Mouse (Mus musculus) left cerebral cortex, adult 9 months (tissue): ENCODE results near the gene Rnf227.

Source experiments
- DNase-seq, 2 experiments: peaks; one replicate each; pipeline ENCODE4 v3.0.0; 2022; ENCODE audit warnings: low spot score in 2 of 2

Rnf227 gene

DNA sequence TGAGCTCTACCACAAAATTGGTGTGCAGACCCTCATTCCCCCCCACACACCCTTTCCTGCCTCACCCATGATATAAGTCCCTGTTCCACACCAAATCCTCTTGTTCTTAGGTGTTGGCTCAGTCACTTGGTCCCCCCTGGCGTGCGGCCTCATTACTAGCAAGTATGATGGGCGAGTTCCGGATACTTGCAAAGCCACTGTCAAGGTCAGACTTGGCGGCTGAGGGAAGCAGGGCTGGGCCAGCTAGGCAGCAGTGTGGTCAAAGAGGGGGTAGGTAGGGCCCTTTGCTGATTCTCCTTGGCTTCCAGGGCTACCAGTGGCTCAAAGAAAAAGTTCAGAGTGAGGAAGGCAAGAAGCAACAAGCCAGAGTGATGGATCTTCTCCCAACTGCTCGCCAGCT lies 9.1 kb upstream of the Rnf227 start:
- DNase-seq = no peak

DNA sequence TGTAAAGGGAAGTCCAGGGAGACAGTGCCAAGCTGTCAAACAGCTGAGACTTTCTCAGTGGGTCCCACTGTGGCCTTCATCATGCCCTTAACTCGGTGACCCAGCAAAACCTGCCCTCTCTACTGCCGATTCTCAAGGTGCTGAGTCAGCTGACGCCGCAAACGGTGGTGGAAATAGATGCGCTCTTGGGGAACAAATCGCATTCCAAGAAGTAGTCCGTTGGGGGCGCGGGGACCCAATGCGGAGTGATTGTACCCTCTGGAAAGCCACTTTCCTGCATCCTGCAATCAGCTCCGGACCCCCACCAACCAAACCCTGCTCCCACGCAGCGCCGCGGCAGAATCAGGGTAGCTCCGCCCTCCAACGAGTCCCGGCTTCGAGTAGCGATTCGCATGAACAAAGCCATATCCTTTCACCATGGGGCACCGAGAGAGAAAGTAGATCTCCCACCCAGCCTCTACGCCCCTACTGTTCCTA lies 8.3 kb upstream of the Rnf227 start:
- DNase-seq = peak in 1 of 2 experiments; percentile 82

DNA sequence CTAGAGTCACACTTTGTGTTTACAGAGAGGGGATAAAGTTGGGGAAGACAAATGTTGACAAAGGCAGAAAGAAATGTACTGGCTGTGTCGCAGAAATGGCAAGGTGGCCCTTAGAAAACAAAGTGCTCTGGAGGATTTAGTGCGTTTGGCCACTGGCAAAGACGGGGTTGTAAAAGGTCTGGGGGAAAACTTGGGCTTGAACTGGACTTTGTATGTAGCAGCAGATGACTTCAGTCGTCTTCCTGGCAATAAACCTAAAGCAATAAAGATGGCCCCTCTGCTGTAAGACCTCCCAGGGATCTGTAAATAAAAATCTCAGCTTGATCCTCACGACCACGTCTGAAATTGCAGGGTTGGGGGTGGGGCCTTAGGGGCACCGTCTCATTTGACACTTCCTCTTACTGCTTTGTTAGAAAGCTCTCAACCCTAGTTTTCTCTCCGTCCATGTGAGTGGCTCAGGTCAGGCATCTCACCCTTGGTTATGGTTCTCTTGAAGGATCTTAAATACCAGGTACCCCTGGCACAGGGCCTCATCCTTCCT lies 7.5 kb upstream of the Rnf227 start:
- no peak for DNase-seq

DNA sequence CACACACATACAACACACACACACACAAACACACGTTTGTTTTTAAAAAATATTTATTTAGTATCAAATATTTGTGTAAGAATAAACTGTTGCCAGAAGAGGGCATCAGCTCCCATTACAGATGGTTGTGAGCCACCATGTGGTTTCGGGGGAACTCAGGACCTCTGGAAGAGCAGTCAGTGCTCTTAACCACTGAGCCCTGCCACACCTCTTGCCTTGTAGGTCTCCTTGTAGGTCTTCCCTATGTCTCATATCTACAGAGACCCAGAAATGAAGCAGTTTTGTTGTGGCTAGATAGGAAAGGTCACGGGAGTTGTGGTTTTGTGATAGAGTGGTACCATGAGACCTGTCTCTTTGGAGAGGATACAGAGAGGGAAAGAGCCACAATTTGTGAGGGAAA lies 6.3 kb upstream of the Rnf227 start:
- no peak for DNase-seq

DNA sequence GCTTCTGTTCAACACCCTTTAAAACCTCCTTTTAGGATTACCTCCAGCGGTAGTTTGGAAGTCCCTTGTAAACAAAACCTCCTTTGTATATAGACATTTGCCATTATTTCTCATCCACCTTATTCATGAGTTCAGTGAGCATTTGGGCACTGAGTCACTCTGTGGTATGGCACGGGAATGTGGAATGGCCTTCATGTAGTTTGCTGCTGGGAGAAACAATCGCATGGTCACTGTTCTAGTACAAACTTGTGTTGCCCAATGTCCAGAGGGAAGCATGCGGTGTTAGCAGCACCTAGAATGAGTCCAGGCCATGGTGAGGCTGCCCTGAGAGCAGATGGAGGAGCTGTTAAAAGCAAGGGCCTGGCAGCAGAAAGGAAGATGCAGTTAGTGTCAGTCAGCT lies 5.5 kb upstream of the Rnf227 start:
- no peak for DNase-seq

DNA sequence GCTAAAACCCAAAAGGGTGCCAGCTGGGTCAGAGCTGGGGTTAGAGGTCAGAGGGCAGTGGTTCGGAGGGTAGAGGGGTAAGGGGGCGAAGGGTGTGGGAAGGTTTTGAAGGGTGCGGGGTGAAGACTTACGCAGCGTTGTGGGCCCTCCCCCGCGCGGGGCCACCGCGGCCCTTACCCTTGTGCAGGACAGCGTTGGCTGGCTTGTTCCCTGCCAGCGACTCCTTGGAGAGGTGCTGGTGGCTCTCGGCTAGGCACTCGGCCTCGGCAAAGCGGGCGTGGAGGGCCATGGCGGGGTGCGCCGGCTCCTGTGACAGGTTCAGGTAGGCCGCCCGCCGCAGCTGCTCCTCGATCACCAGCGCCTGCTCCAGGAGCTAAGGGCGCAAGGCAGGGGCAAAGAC lies 6.2 kb downstream of the Rnf227 start:
- no peak for DNase-seq

DNA sequence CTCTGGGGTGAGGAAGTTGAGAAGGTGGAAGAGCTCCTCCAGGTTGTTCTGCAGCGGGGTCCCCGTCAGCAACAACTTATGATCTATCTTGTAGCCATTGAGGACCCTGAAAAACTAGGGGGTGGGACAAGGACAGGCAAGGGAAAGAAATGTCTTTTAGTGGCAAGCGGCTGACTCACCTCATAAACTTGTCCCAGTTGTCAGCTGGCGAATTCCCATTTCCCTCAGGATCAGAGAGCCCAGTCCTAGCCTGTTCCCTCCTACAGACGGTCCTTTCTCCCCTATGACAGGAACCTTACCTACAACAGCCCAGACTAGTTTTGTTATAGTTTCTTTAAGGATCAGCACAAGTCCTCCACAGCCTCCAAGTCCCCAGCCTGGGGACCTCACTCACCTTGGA lies 16.3 kb downstream of the Rnf227 start:
- no peak for DNase-seq

DNA sequence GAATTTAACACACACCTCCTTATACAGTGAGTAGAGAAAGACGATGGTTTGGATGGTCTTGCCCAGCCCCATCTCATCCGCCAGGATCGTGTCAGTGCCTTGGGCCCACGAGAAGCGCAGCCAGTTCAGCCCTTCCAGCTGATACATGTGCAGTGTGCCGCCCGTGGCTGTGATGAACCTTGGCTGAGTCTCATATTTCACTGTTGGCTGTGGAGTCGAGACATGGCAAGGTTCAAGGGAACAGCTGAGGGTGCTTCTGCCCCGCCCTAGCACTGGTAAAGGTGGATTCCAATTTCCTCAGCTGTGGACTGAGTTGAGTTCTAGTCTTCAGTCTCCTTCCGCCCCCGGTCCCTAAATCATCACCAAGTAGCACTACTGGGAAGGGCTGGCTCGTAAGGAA lies 17.4 kb downstream of the Rnf227 start:
- DNase-seq = no peak

DNA sequence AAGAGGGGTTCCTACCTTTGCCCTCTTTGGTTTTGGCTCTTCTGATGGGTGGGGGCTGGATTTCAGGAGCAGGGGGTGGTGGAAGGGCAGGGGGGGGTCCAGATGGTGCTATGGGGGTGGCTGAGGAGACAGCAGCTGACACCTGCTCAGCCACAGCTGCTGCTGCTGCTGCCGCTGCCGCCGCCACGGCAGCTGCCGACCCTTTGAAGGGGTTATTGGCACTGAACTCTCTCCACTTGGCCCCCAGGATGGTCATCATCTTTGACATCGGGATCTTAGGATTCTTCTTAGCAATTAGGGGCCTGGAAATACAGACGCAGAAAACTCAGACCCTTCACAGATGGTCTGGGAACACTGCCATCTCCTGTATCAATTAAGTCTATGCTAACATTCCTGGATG lies 21.8 kb downstream of the Rnf227 start:
- DNase-seq = no peak

DNA sequence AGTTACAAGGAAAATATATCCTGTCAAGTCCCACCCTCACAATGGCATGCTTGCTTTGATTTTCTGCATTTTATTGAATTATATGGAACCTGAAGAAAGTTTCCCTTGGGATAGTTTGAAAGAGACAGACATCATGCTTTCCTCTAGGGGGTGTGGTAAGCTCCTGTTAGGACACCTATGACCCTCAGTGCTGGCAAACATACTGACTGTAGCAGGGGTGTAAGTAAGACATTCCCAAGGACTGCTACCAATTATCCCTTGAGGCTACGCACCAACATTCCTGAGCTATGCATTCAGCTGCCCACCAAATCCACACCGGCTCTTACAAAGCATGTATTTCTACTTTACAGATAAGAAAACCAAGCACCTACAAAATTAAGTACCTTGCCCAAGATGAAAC lies 22.2 kb downstream of the Rnf227 start:
- no peak for DNase-seq

DNA sequence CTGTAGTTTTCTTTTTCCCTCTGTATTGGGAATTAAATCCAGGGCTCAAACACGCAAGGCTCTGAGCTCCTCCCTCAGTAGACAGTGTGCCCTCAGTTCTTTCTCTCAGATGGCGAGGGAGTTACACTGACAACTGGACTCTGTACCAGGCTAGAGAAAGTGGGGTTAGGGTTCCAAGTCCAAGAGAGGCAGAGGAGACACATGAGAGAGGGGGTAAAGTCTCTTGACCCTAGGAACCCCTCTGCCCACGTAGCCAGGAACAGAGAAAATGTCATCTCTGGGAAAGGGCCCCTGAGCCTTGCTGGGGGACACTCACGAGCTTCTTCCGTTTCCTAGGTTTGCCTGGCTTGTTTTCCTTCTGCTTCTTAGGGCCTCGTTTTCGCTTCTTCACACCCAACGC lies 24.1 kb downstream of the Rnf227 start:
- no peak for DNase-seq

DNA sequence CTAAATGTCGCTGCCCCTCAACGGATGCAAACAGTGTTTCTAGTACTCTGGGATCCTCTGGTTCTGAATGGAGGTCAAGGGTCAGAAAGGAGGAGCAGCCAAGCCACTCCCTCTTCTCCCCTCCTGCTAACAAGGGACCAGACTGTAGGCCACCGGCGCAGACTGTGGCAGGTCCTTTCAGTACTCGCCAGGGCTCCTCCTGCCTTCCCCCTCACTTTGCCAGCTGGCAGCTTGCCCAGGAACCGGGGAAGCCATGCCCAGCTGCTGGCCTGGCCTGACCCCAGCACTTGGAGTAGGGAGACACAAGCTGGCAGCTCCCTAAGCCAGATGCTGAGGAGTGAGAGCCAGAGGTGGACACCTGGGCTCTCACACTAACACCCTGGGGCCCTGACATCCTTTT lies 24.6 kb downstream of the Rnf227 start:
- peak; percentile 81 to 92 for DNase-seq

DNA sequence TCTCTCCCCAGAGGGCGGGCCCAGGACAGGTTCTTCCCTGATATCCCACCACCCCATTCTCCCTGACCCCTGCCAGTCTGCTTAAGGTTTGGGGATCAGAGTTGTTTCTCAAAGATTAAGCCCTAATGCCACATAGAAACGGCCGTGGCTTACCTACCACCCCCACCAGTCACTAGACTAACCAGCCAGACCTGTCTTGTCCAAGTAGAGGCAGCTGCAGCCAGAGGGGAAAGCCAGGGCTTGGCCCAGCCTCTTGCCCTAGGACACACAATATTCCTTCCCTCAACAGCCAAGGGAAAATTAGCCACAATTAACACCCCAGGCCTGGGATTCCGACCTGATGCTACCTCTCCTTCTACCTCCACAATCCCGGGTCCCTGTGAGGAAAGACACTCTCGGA lies 25.5 kb downstream of the Rnf227 start:
- DNase-seq = peak in 1 of 2 experiments; percentile 14

DNA sequence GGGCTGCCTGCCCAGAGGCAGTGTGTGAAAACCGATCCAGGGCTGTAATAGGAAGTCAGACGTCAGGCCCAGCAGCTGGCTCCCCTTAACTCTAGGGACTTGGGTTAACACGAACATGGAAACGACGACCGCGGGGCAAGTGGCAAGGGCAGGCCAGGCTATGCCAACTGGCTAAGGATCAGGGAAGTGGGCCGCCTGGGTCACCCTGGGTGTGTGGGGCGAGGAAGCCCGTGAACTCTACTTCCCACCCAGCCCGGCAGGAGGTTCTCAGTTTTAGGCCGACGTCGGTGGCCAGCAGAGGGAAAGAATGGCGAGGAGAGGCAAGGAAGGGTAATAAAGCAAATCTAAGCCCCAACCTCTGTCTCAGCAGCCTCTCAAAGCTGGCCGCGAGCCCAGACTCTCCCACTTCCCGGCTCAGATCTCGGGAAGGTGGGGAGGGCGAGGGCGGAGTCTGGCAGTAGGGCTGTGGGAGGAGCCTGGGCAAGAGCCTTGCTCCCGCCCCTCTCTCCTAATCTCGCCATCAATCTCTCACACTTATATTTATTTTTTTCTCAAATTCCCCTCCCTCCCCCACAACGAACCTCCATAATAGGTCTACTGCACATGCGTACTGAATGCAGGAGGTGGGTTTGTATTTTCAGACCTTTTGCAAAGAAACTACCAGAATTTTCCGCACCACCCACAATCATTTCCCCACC lies 26.0 kb downstream of the Rnf227 start:
- DNase-seq = peak; percentile 91 to 94

DNA sequence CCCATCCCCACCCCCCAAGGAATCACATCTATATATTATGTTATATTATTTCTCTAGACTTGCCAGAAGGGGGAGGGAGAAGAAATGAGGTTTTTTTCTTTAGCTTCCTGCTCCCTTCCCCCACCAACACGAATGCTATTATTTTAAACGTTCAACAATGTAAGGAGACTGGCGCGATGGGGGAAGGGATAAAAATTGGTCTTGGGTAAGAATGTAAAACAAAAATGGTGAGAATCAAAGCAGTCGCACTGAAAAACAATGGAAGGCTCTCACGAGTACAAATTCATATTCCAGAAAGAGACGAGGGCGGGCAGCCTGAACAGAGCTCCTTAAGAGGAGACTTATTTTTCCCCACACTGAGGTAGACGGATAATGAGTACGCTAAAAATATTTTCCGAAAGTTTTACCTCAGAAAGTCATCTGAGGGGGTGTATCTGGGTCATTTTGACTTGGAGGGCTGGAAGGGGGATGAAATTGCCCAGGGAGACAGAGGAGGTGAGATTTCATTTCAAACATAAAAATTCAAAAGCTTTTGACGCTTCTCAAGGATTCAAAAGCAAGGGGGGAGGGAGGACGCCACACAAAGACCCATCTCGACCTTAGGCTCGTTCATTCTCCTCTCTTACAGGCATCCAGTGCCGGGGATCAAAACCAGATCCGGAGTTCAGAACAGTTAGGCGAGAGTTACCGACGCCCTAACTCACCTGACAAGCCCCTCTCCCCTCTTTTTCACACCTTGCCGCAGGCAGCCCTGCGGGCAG lies 26.8 kb downstream of the Rnf227 start:
- DNase-seq = peak in 1 of 2 experiments; percentile 53

DNA sequence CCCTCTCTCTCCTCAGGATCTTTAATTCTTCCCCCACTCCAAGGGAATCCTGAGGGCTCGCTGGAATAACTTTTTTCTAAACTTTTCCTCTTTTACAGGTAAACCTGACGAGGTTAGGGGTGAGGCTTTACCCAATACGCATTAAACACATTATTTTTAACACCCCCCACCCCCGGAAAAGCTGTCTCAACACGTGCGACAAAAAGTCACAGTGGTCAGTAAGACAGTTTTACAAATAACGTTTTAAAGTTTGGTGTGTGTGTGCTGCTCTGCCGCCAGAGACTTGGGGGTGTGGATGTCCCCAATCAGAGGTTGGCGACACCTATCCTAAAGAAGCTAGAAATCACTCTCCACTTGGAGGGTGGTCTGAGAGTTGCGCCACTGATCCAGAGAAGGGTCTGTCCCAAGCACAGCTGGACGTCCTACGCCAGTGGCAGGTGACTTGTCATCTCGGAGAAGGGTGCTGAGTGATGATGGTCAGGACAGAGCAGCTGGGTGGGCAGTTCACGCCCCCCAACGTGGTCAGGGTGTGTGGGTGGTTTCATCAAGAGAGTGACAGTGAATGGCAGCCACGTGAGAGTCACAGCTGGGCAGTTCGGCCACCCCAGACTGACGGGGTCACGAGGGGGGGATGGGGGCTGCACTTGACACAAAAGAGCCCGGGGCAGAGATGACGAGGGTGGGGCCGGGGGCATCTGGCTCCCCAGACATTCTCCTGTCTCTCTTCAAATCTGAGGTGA lies 27.5 kb downstream of the Rnf227 start:
- peak in 1 of 2 experiments; percentile 31 for DNase-seq

DNA sequence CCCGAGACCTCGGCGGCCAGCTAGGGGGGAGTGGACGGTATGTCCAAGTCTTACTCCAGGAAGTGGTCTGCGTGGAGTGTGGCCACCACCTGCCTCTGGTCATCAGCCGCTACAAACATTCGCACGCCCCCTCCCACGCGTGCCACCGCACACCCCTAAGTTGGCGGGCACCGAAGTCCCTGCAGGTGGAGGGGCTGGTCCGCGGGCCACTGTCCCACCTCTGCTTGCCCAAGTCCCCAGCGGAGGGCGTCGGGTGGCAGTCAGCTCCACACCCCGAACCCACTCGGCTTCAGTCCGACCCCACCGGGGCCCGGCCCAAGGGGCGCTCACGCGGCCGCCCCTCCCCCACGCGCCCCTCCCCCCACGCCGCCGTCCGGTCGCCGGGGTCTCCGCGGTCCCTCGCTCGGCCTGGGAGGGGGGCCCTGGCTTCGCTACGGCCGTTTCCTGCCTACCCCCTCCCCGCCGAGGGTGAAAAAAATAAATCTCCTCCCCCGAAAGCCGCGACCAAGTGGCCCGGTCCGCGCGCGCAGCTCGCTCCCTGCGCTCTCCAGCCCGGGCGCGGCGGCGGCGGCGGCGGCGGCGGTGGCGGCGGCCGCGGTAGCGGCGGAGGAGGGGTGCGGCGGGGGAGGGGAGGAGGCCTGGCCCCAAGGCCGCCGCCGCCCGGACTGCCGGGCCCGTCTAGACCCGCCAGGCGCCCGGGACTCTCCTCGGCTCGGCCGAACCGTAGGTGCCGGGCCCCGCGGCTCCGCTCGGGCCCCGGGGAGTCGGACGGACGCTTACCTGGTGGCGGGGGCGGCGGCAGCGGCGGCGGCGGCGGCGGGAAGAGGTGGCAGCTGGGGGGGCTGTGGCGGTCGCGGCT lies 28.3 kb downstream of the Rnf227 start:
- no peak for DNase-seq

DNA sequence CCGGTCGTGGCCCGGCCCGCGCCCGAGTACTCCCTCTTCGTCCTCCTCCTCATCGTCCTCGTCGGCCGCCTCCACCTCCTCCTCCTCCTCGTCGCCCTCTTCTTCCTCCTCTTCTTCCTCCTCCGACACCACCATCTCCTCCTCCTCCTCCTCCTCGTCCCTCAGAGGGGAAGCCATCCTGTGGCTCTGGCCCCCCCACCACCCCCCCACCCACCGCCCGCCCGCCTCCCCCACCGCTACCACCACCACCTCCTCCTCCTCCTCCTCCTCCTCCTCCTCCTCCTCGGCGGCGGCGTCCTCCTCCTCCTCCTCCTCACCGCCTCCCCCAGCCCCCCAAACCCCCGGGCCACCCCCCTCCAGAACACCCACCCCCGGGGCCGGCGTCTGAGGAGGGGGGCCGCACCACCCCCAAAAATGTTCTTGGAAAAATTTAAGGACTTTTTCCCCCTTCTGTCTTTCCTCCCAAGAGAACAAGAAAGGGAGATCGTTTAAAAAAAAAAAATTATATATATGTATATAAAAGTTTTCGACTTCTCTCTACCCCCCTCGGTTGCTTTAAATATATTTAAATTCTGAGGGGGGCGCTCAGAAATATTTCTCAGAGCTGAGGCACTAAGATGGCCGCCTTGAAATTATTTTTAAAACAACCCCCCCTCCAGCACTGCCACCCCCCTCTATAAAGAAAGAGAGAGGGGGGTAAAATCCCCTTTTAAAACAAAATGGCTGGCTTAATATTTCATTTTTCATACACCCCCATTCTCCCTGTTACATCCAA lies 29.1 kb downstream of the Rnf227 start, which contains the start of gene Chd3:
TSS of gene Chd3 (minus strand) at position 192 of the 775 bp plus-strand sequence.
- DNase-seq = no peak

DNA sequence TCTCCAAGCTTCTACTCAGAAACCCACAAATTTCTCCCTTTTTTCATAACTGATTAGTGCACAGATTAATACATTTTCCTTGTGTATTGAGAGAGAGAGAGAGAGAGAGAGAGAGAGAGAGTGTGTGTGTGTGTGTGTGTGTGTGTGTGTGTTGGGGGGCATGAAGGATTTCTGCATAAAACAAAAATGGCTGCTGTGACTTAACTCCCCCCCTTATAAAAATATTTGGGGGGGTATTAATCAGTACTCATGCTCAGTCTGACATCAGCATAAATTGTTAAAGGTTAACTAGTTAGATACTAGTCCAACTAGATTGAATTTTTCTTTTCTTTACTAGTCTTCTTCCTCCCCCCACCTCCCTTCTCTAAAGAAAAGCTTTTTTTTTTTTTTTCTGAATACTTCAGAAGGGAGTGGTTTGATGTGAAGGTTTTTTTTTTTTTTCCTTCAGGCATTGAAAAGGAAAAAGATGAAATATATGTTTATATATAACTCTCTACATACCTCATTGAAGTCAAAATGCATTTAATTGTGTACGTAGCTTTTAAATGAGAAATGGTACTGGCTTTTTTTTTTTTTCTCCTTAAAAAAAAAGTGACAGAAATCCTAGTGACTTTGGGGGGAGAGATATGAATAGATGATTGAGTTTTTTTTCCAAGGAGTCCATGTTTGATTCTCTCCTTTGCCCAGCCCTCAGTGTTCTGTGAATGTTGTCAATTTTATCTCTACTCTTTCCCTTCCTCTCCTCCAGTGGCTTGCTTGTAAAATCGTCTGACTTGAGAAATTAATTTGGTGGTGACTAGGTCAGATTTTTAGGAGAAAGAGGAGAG lies 29.9 kb downstream of the Rnf227 start:
- no peak for DNase-seq

DNA sequence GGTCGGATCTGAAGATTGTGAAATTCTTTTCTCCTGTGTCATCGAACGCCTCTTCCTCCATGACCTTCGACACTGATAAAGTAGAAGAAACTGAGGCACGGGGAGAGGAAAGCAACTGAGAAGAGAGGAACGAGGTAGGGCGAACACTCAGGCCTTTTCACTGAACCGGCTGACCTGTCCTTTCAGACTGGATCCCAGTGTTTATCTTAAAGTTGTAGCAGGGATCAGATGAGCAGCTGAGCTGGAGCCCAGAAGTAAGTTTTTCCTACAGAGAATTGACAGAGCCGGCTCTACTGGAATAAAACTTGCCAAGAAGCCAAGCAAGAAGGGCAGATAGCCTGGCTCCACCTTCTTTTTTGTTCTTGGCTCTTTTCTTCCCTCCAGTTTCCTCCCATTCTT lies 30.6 kb downstream of the Rnf227 start:
- DNase-seq = no peak
